Mouse (Mus musculus): ENCODE results near the gene Slc6a18.

The Slc6a18 gene

GRCm38 (mm10) chr13:73685502-73685901, 7.7 kb upstream of the Slc6a18 start:
- no peak for DNase-seq (ENCODE audit: low spot score)

GRCm38 (mm10) chr13:73684412-73684811, 6.6 kb upstream of the Slc6a18 start:
- DNase-seq (ENCODE audit: low spot score) = no peak

- DNase-seq (ENCODE audit: low spot score) = no peak
Observed at GRCm38 (mm10) chr13:73683682-73684081, 5.9 kb upstream of the Slc6a18 start.

GRCm38 (mm10) chr13:73682226-73682625, 4.4 kb upstream of the Slc6a18 start:
- DNase-seq (ENCODE audit: low spot score) = no peak

- no peak for DNase-seq (ENCODE audit: low spot score)
Observed at GRCm38 (mm10) chr13:73680394-73680793, 2.6 kb upstream of the Slc6a18 start.

- DNase-seq (ENCODE audit: low spot score) = no peak
Observed at GRCm38 (mm10) chr13:73679311-73679710, 1.5 kb upstream of the Slc6a18 start.

GRCm38 (mm10) chr13:73675161-73675560, 2.7 kb downstream of the Slc6a18 start:
- no peak for DNase-seq (ENCODE audit: low spot score)

GRCm38 (mm10) chr13:73660163-73660695, 17.6 kb downstream of the Slc6a18 start:
- DNase-seq (ENCODE audit: low spot score) = no peak

- no peak for DNase-seq (ENCODE audit: low spot score)
Observed at GRCm38 (mm10) chr13:73658953-73659352, 18.9 kb downstream of the Slc6a18 start.

GRCm38 (mm10) chr13:73654976-73655375, 22.8 kb downstream of the Slc6a18 start:
- DNase-seq (ENCODE audit: low spot score) = no peak

- no peak for DNase-seq (ENCODE audit: low spot score)
Observed at GRCm38 (mm10) chr13:73653266-73653665, 24.6 kb downstream of the Slc6a18 start.

- DNase-seq (ENCODE audit: low spot score) = no peak
Observed at GRCm38 (mm10) chr13:73646397-73647087, 31.3 kb downstream of the Slc6a18 start.

GRCm38 (mm10) chr13:73641296-73641695, 36.5 kb downstream of the Slc6a18 start:
- DNase-seq (ENCODE audit: low spot score) = no peak

GRCm38 (mm10) chr13:73637826-73638225, 40.0 kb downstream of the Slc6a18 start:
- DNase-seq (ENCODE audit: low spot score) = no peak

- DNase-seq (ENCODE audit: low spot score) = no peak
Observed at GRCm38 (mm10) chr13:73631837-73632236, 46.0 kb downstream of the Slc6a18 start.

- DNase-seq (ENCODE audit: low spot score) = no peak
Observed at GRCm38 (mm10) chr13:73628586-73629113, 49.2 kb downstream of the Slc6a18 start.

- DNase-seq (ENCODE audit: low spot score) = no peak
Observed at GRCm38 (mm10) chr13:73626745-73627549, 50.9 kb downstream of the Slc6a18 start, which contains the start of gene Tert. Gene Tert, plus strand, starts transcription at chr13:73626911.

- DNase-seq (ENCODE audit: low spot score) = no peak
Observed at GRCm38 (mm10) chr13:73626410-73626744, 51.4 kb downstream of the Slc6a18 start.

- no peak for DNase-seq (ENCODE audit: low spot score)
Observed at GRCm38 (mm10) chr13:73620637-73621036, 57.2 kb downstream of the Slc6a18 start.

GRCm38 (mm10) chr13:73618406-73618805, 59.4 kb downstream of the Slc6a18 start:
- no peak for DNase-seq (ENCODE audit: low spot score)
